Mouse (Mus musculus): ENCODE measurements around the gene Zfand2a.

DNA sequence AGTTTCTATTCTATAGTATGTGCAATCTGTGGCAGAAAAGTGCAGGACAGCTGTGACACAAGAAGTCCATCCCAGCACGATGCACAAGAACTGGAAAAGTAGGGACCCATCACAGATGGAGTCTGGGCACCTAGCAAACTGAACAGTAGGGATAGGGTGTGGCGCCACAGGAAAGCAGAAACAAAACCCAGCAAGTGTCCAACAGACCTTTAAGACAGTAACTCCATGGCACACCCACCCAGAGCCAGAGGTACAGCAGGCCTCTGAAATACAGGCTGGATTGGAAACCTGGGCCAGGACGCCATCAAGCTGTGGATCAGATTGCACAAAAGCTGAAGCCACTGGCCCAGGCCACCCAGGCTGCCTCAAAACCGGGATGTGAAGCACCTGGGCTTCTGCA lies 41.4 kb downstream of the Zfand2a start:
- TF ChIP-seq CTCF (conservative IDR thresholded peaks at IDR 0.05; ENCODE audit: insufficient read depth, insufficient read length, low read depth, low read length) (no peak), POLR2A (IDR thresholded peaks at IDR 0.05; ENCODE audit: low read depth, low read length) (no peak)
